Mouse (Mus musculus) stomach, postnatal 0 days (tissue): ENCODE measurements around the gene Fabp1.
A peak's percentile ranks its signal among the peaks of the same experiment; 100 is the strongest.

Experiments
- CTCF ChIP-seq: IDR thresholded peaks from 2 replicates; pipeline ENCODE4 v1.5.1; 2016; ENCODE audit warnings: antibody characterized with exemption, low read depth, mild to moderate bottlenecking, moderate library complexity
- EP300 ChIP-seq: optimal IDR thresholded peaks from 2 replicates; pipeline ENCODE3; 2016; ENCODE audit warnings: antibody characterized with exemption

GRCm38 (mm10) chr6:71164394-71164793, 35.2 kb upstream of the Fabp1 start:
- TF ChIP-seq CTCF (peak; percentile 36), EP300 (no peak)
